Mouse (Mus musculus) urinary bladder, adult 18-20 months (tissue): ENCODE measurements around the gene Amy2a4.
"Not testable (repeated sequence)": the region's sequence is repeated elsewhere in the genome, so short reads cannot be mapped to it uniquely, and the experiment has no call there.

Experiments
- DNase-seq, 2 experiments: peaks; one replicate each; pipeline ENCODE4 v3.0.0; 2022; ENCODE audit warnings: low spot score in 2 of 2, mixed read lengths in 2 of 2

The Amy2a4 gene

GRCm38 (mm10) chr3:113291349-113291748 lies at the start of gene Amy2a4:
TSS of gene Amy2a4 (minus strand) at chr3:113291449.
- DNase-seq = not testable (repeated sequence)

GRCm38 (mm10) chr3:113323952-113324351 lies 32.7 kb upstream of the Amy2a4 start, which contains the start of gene Amy2a3:
TSS of gene Amy2a3 (minus strand) at chr3:113324052.
- DNase-seq = not testable (repeated sequence)

GRCm38 (mm10) chr3:113312937-113313336 lies 21.7 kb upstream of the Amy2a4 start:
- DNase-seq = not testable (repeated sequence)

GRCm38 (mm10) chr3:113280285-113280684 lies 11.0 kb downstream of the Amy2a4 start:
- DNase-seq = not testable (repeated sequence)

GRCm38 (mm10) chr3:113279586-113279985 lies 11.7 kb downstream of the Amy2a4 start:
- DNase-seq = not testable (repeated sequence)

GRCm38 (mm10) chr3:113258737-113259136 lies 32.5 kb downstream of the Amy2a4 start, which contains the start of gene Amy2a5:
TSS of gene Amy2a5 (minus strand) at chr3:113258837.
- DNase-seq = not testable (repeated sequence)
